Mouse (Mus musculus) layer of hippocampus, postnatal 14 days (tissue): Measurements from ENCODE around the gene Ascc3. TPM values are rescaled to one million over a fixed set of nuclear protein-coding genes. Genes with fewer than 3 reads are reported as not detected.

Experiments used
- DNase-seq, 2 experiments: peaks; one replicate each; pipeline ENCODE4 v3.0.0; 2021 to 2022; ENCODE audit warnings: low spot score in 2 of 2, mixed read lengths in 1 of 2
- long read RNA-seq, 2 experiments: library from polyadenylated mRNA; stranded (forward); transcript quantifications; one replicate each; pipeline ENCODE4 v2.0.0; 2021
- total RNA-seq, 2 experiments: library from RNA; stranded (reverse); gene quantifications; 2 replicates each; pipeline ENCODE4 v1.2.3; 2021

The Ascc3 gene
- total RNA-seq: 10 to 100 TPM; 23.0 to 25.5 TPM
- long read RNA-seq, experiment 1, partial matches to known transcripts: 2 of 2 reads
- long read RNA-seq, experiment 1, other reads (novel, unspliced or antisense): 0 of 2 reads
- long read RNA-seq, experiment 2, partial matches to known transcripts: 3 of 5 reads
- long read RNA-seq, experiment 2, other reads (novel, unspliced or antisense): 2 of 5 reads

GRCm38 (mm10) chr10:50592355-50593293 lies at the start of gene Ascc3:
Gene Ascc3, plus strand, starts transcription at chr10:50592669.
- DNase-seq: peak; percentile 89 to 92

GRCm38 (mm10) chr10:50584721-50585120 lies 7.7 kb upstream of the Ascc3 start:
- DNase-seq: no peak

- DNase-seq: no peak
Measured at GRCm38 (mm10) chr10:50586556-50586955, 5.9 kb upstream of the Ascc3 start.

- peak in 1 of 2 experiments; percentile 9 for DNase-seq
Measured at GRCm38 (mm10) chr10:50593371-50593770, 902 bp downstream of the Ascc3 start.

GRCm38 (mm10) chr10:50595340-50595739 lies 2.9 kb downstream of the Ascc3 start:
- DNase-seq: no peak

GRCm38 (mm10) chr10:50604919-50605318 lies 12.4 kb downstream of the Ascc3 start:
- no peak for DNase-seq

GRCm38 (mm10) chr10:50613840-50614239 lies 21.4 kb downstream of the Ascc3 start:
- no peak for DNase-seq

GRCm38 (mm10) chr10:50625874-50626273 lies 33.4 kb downstream of the Ascc3 start:
- DNase-seq: no peak

- no peak for DNase-seq
Measured at GRCm38 (mm10) chr10:50639607-50640006, 47.1 kb downstream of the Ascc3 start.

- DNase-seq: no peak
Measured at GRCm38 (mm10) chr10:50650612-50651011, 58.1 kb downstream of the Ascc3 start.

GRCm38 (mm10) chr10:50653551-50653950 lies 61.1 kb downstream of the Ascc3 start:
- no peak for DNase-seq

- DNase-seq: peak in 1 of 2 experiments; percentile 55
Measured at GRCm38 (mm10) chr10:50657352-50657751, 64.9 kb downstream of the Ascc3 start.

GRCm38 (mm10) chr10:50671517-50671916 lies 79.0 kb downstream of the Ascc3 start:
- peak in 1 of 2 experiments; percentile 75 for DNase-seq

GRCm38 (mm10) chr10:50690324-50690723 lies 97.9 kb downstream of the Ascc3 start:
- DNase-seq: no peak

GRCm38 (mm10) chr10:50698836-50699433 lies 106.5 kb downstream of the Ascc3 start:
- peak in 1 of 2 experiments; percentile 31 for DNase-seq

- DNase-seq: no peak
Measured at GRCm38 (mm10) chr10:50701736-50702135, 109.3 kb downstream of the Ascc3 start.

- no peak for DNase-seq
Measured at GRCm38 (mm10) chr10:50702361-50702760, 109.9 kb downstream of the Ascc3 start.

- DNase-seq: peak; percentile 20 to 64
Measured at GRCm38 (mm10) chr10:50704202-50704601, 111.7 kb downstream of the Ascc3 start.

GRCm38 (mm10) chr10:50704898-50705297 lies 112.4 kb downstream of the Ascc3 start:
- DNase-seq: no peak

- no peak for DNase-seq
Measured at GRCm38 (mm10) chr10:50711286-50711685, 118.8 kb downstream of the Ascc3 start.

GRCm38 (mm10) chr10:50711765-50712164 lies 119.3 kb downstream of the Ascc3 start:
- peak in 1 of 2 experiments; percentile 31 for DNase-seq

GRCm38 (mm10) chr10:50733459-50733858 lies 141.0 kb downstream of the Ascc3 start:
- peak in 1 of 2 experiments; percentile 33 for DNase-seq
